Comparison of ENCODE assay signal across 8 mouse cellular contexts in genomic region chr9:59969383-59969782, GRCm38 (mm10). TPM values are rescaled to one million over a fixed set of nuclear protein-coding genes. Genes with fewer than 3 reads are reported as not detected.
DNase-seq lines count a peak whose midpoint lies in the region; TF ChIP-seq lines count a peak whose summit lies in the region.

No protein-coding gene starts in this region.

- no peak for TF ChIP-seq POLR2A in small intestine, adult 2 months (IDR thresholded peaks at IDR 0.05; ENCODE audit: low read depth, low read length)

- no peak overlapping the region for H3K27ac ChIP-seq in small intestine, adult 2 months (ENCODE audit: insufficient read depth, low read depth, low read length)

- H3K27me3 ChIP-seq in small intestine, adult 2 months (ENCODE audit: control insufficient read depth, insufficient read depth, low read length), result no peaks in the 10 kb centered on the region

- intact Hi-C loops in heart, postnatal 25 days (cut with DNase I), result no loop called here
- intact Hi-C loops in gastrocnemius, postnatal 14 days (cut with DNase I; ENCODE audit: low total_unique reads), result loop anchor here (10.0 kb wide), 2 partner anchors 245 to 265 kb away; no protein-coding TSS in a partner anchor

- WGBS in small intestine, adult 2 months, result 21% methylated on average over 6 of the region's 6 CpGs

- H3K4me3 ChIP-seq in small intestine, adult 2 months (ENCODE audit: low read depth, low read length), result no peak overlapping the region

- peak; percentile 12 to 30 for DNase-seq in heart, adult 9 months (ENCODE audit: low spot score in 2 of 2)
- no peak for DNase-seq in heart, postnatal 25 days (ENCODE audit: low spot score)
- DNase-seq in Muller cell, postnatal 12 days (ENCODE audit: inconsistent ontology term), result peak; percentile 26
- DNase-seq in cerebellum, postnatal 10 days, result peak; percentile 86 to 90
- peak; percentile 50 for DNase-seq in gastrocnemius, postnatal 14 days
- DNase-seq in kidney, postnatal 25 days, result peak; percentile 65 to 72
- DNase-seq in lung, postnatal 25 days (ENCODE audit: low spot score), result peak; percentile 53

- H3K36me3 ChIP-seq in small intestine, adult 2 months (ENCODE audit: control insufficient read depth, insufficient read depth, low read length), result no peaks in the 10 kb centered on the region

- TF ChIP-seq CTCF in small intestine, adult 2 months (IDR thresholded peaks at IDR 0.05; ENCODE audit: extremely low read depth, insufficient read length, insufficient replicate concordance, low read depth, low read length), result peak; percentile 87; the same call in 1 of the 2 replicates

- H3K4me1 ChIP-seq in small intestine, adult 2 months (ENCODE audit: control insufficient read depth, insufficient read depth, insufficient read length, low read length), result no peaks in the 10 kb centered on the region

RNA-seq across cellular contexts. Expression of gene Nr2e3, which starts 8.9 kb away (rescaled TPM):
- not detected for total RNA-seq in heart, postnatal 25 days (2021)
- total RNA-seq in gastrocnemius, postnatal 14 days (2021), result not detected
- 1.2 and 1.9 TPM in 2 replicates for polyA plus RNA-seq in small intestine, adult 2 months (2012; rRNA removed)
